Mouse (Mus musculus) lung, adult 2 months (tissue): ENCODE measurements around the gene Akap17b.

ENCODE experiments used
- CTCF ChIP-seq: fragments of 200-500 bp; IDR thresholded peaks from 2 replicates; pipeline ENCODE4 v1.5.1; 2011; ENCODE audit warnings: mild to moderate bottlenecking, low read length, control low read depth; ENCODE audit not compliant: insufficient read depth
- POLR2A ChIP-seq: fragments of 200-500 bp; IDR thresholded peaks from 2 replicates; pipeline ENCODE4 v1.6.1; 2011; ENCODE audit warnings: low read depth, mild to moderate bottlenecking, control low read depth, low read length, borderline replicate concordance; ENCODE audit errors: extremely low read depth

DNA sequence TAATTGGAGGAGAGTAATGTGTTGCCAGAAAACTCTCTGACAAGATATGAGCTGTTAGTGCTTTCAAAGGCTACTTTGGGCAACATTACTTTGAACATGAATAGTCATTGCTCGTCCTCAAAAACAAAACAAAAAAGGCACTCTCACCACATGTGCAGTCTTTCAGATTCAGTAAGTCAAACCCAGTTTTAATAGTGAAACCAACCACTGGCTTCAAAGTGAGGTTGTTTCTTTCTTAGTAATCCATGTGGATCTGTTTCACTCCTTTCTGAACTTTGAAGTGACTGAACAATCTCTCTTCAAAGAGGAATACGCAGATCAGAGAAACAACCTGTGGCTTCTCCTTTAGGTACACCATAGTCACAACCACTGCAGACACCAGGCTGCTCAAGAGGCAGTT, 36.1 kb downstream of the Akap17b start:
- no peak for TF ChIP-seq CTCF
- no peak for TF ChIP-seq POLR2A
